Mouse (Mus musculus): ENCODE measurements around the gene Lrrc45.

GRCm38 (mm10) chr11:120723509-120723908 lies 9.8 kb downstream of the Lrrc45 start:
- TF ChIP-seq CTCF (IDR thresholded peaks at IDR 0.05; ENCODE audit: extremely low read depth, insufficient read depth, insufficient read length, insufficient replicate concordance) = no peak
- no peak for TF ChIP-seq POLR2A (IDR thresholded peaks at IDR 0.05; ENCODE audit: low read depth, low read length)

All from spleen, adult 2 months (tissue).